Mouse (Mus musculus): ENCODE data around the gene C1d. TPM values are rescaled to one million over a fixed set of nuclear protein-coding genes. Genes with fewer than 3 reads are reported as not detected.

C1d gene
- polyA plus RNA-seq (2012; rRNA removed) (9.8 and 17.7 TPM in 2 replicates), polyA plus RNA-seq (2014; fragmentation: Nextera tagmentation; extraction: Ambion mirVana) (55.9 and 59.1 TPM in 2 replicates)

GRCm38 (mm10) chr11:17257443-17257842, at the start of gene C1d:
TSS of gene C1d (plus strand) at chr11:17257579.
- peaks cover 0 to 8% of the 10 kb centered on the region in 2 experiments; a peak in 1 of 4 replicates for H3K4me1 ChIP-seq (replicated peaks; ENCODE audit: control insufficient read depth in 2 of 2, insufficient read depth in 2 of 2, low read length in 1 of 2)
- peak within 1 kb of the TSS; percentile 90 for H3K27ac ChIP-seq
- TF ChIP-seq CTCF (IDR thresholded peaks at IDR 0.05; ENCODE audit: low read depth) (no peak), EP300 (IDR thresholded peaks at IDR 0.05; ENCODE audit: low read depth) (no peak)
- peak within 1 kb of the TSS; percentile 63 for H3K4me2 ChIP-seq (ENCODE audit: low read depth)
- H3K4me3 ChIP-seq (ENCODE audit: insufficient read depth in 1 of 2, low read depth in 2 of 2, low read length in 2 of 2): peak within 1 kb of the TSS; percentile 74 to 92
- peak; percentile 90 to 92 (median 90) for DNase-seq (ENCODE audit: low read depth in 3 of 3, low spot score in 3 of 3)
- peak within 1 kb of the TSS; percentile 96 for H3K9ac ChIP-seq (replicated peaks)
- H3K27me3 ChIP-seq (ENCODE audit: control insufficient read depth, insufficient read depth, low read length): no peaks in the 10 kb centered on the region
- ATAC-seq (ENCODE audit: insufficient read depth): peak; percentile 94
- H3K9me3 ChIP-seq (ENCODE audit: control insufficient read depth, low read length): no peaks in the 10 kb centered on the region
- H3K36me3 ChIP-seq (replicated peaks; ENCODE audit: control insufficient read depth, insufficient read depth, low read depth): no peaks in the 10 kb centered on the region
- under 1% methylated on average over 33 of the region's 33 CpGs for WGBS (ENCODE audit: insufficient replicate concordance)

GRCm38 (mm10) chr11:17211258-17212140, 45.9 kb upstream of the C1d start, which contains the start of gene Pno1:
TSS of gene Pno1 (minus strand) at chr11:17211568.
- WGBS (ENCODE audit: insufficient replicate concordance): under 1% methylated on average over 65 of the region's 65 CpGs
- DNase-seq (ENCODE audit: low read depth in 3 of 3, low spot score in 3 of 3) (peak; percentile 93 to 95 (median 94)), ATAC-seq (ENCODE audit: insufficient read depth) (peak; percentile 98)
- Histone ChIP-seq H3K4me1 (replicated peaks; ENCODE audit: control insufficient read depth in 2 of 2, insufficient read depth in 2 of 2, low read length in 1 of 2) (peaks cover 10 to 15% of the 10 kb centered on the region in 2 experiments), H3K9ac (replicated peaks) (peak within 1 kb of the TSS; percentile 85), H3K4me2 (ENCODE audit: low read depth) (peak within 1 kb of the TSS; percentile 89), H3K4me3 (ENCODE audit: insufficient read depth in 1 of 2, low read depth in 2 of 2, low read length in 2 of 2) (peak within 1 kb of the TSS; percentile 92 to 98), H3K27me3 (ENCODE audit: control insufficient read depth, insufficient read depth, low read length) (no peaks in the 10 kb centered on the region), H3K36me3 (replicated peaks; ENCODE audit: control insufficient read depth, insufficient read depth, low read depth) (peaks cover 11% of the 10 kb centered on the region), H3K27ac (peak within 1 kb of the TSS; percentile 64), H3K9me3 (ENCODE audit: control insufficient read depth, low read length) (no peaks in the 10 kb centered on the region)
- TF ChIP-seq EP300 (IDR thresholded peaks at IDR 0.05; ENCODE audit: low read depth): peak; percentile 80
- no peak for TF ChIP-seq CTCF (IDR thresholded peaks at IDR 0.05; ENCODE audit: low read depth)

- TF ChIP-seq EP300 (IDR thresholded peaks at IDR 0.05; ENCODE audit: low read depth) (no peak), CTCF (IDR thresholded peaks at IDR 0.05; ENCODE audit: low read depth) (no peak)
- Histone ChIP-seq H3K9ac (replicated peaks) (peak overlapping the region; percentile 85), H3K36me3 (replicated peaks; ENCODE audit: control insufficient read depth, insufficient read depth, low read depth) (peaks cover 11% of the 10 kb centered on the region), H3K9me3 (ENCODE audit: control insufficient read depth, low read length) (no peaks in the 10 kb centered on the region), H3K4me3 (ENCODE audit: insufficient read depth in 1 of 2, low read depth in 2 of 2, low read length in 2 of 2) (peak overlapping the region; percentile 92 to 98), H3K4me1 (replicated peaks; ENCODE audit: control insufficient read depth in 2 of 2, insufficient read depth in 2 of 2, low read length in 1 of 2) (peaks cover 10 to 15% of the 10 kb centered on the region in 2 experiments), H3K27me3 (ENCODE audit: control insufficient read depth, insufficient read depth, low read length) (no peaks in the 10 kb centered on the region), H3K4me2 (ENCODE audit: low read depth) (peak overlapping the region; percentile 89), H3K27ac (peak overlapping the region; percentile 64)
- ATAC-seq (ENCODE audit: insufficient read depth): peak; percentile 2
- WGBS (ENCODE audit: insufficient replicate concordance): 1% methylated on average over 10 of the region's 10 CpGs
- peak in 1 of 3 experiments; percentile 14 for DNase-seq (ENCODE audit: low read depth in 3 of 3, low spot score in 3 of 3)
These were observed 45.3 kb upstream of the C1d start for GRCm38 (mm10) chr11:17212141-17212495.

GRCm38 (mm10) chr11:17212903-17213509, 44.4 kb upstream of the C1d start:
- Histone ChIP-seq H3K27me3 (ENCODE audit: control insufficient read depth, insufficient read depth, low read length) (no peaks in the 10 kb centered on the region), H3K27ac (peak overlapping the region; percentile 26), H3K36me3 (replicated peaks; ENCODE audit: control insufficient read depth, insufficient read depth, low read depth) (peaks cover 8% of the 10 kb centered on the region), H3K9me3 (ENCODE audit: control insufficient read depth, low read length) (no peaks in the 10 kb centered on the region), H3K4me1 (replicated peaks; ENCODE audit: control insufficient read depth in 2 of 2, insufficient read depth in 2 of 2, low read length in 1 of 2) (peaks cover 10 to 15% of the 10 kb centered on the region in 2 experiments), H3K9ac (replicated peaks) (peak overlapping the region; percentile 85), H3K4me3 (ENCODE audit: insufficient read depth in 1 of 2, low read depth in 2 of 2, low read length in 2 of 2) (peak overlapping the region; percentile 92 to 98), H3K4me2 (ENCODE audit: low read depth) (peak overlapping the region; percentile 89)
- TF ChIP-seq CTCF (IDR thresholded peaks at IDR 0.05; ENCODE audit: low read depth) (no peak), EP300 (IDR thresholded peaks at IDR 0.05; ENCODE audit: low read depth) (peak; percentile 61)
- ATAC-seq (ENCODE audit: insufficient read depth) (peak; percentile 11; the same call in 1 of the 2 replicates), DNase-seq (ENCODE audit: low read depth in 3 of 3, low spot score in 3 of 3) (peak; percentile 27 to 41 (median 31))
- 9% methylated on average over 5 of the region's 5 CpGs for WGBS (ENCODE audit: insufficient replicate concordance)
